Mouse (Mus musculus) mouse embryonic stem cell (cell line): ENCODE measurements around the gene Myh7b.

Source experiments
- in situ Hi-C, 2 experiments: fragments of 300-500 bp; cut with MboI; formaldehyde crosslinking; loops; 1 replicate in 1 of 2; 3 replicates in 1 of 2; pipeline ENCODE4 v1.14.3; 2019 to 2020; ENCODE audit warnings: low sequenced_read_pairs in 2 of 2, low pct_unique_long_range_greater_than_20kb in 1 of 2, mixed read lengths in 1 of 2; ENCODE audit not compliant: unreplicated experiment in 1 of 2

The Myh7b gene

GRCm38 (mm10) chr2:155610978-155611377, at the start of gene Myh7b:
Gene Myh7b, plus strand, starts transcription at chr2:155611212.
- in situ Hi-C loops: no loop called here

- in situ Hi-C loops: no loop called here
Observed at GRCm38 (mm10) chr2:155562209-155562608, 48.8 kb upstream of the Myh7b start.

- in situ Hi-C loops: no loop called here
Observed at GRCm38 (mm10) chr2:155562934-155563333, 48.1 kb upstream of the Myh7b start.

GRCm38 (mm10) chr2:155567751-155568150, 43.3 kb upstream of the Myh7b start:
- in situ Hi-C loops: no loop called here

- in situ Hi-C loops: no loop called here
Observed at GRCm38 (mm10) chr2:155569223-155569807, 41.7 kb upstream of the Myh7b start.

- in situ Hi-C loops: no loop called here
Observed at GRCm38 (mm10) chr2:155573001-155573400, 38.0 kb upstream of the Myh7b start.

- in situ Hi-C loops: no loop called here
Observed at GRCm38 (mm10) chr2:155573996-155574395, 37.0 kb upstream of the Myh7b start.

GRCm38 (mm10) chr2:155574700-155575099, 36.3 kb upstream of the Myh7b start:
- in situ Hi-C loops: no loop called here

- in situ Hi-C loops: no loop called here
Observed at GRCm38 (mm10) chr2:155576656-155577055, 34.4 kb upstream of the Myh7b start.

GRCm38 (mm10) chr2:155580331-155580730, 30.7 kb upstream of the Myh7b start:
- in situ Hi-C loops: no loop called here

GRCm38 (mm10) chr2:155582384-155582995, 28.5 kb upstream of the Myh7b start:
- in situ Hi-C loops: no loop called here

GRCm38 (mm10) chr2:155582996-155583395, 28.0 kb upstream of the Myh7b start:
- in situ Hi-C loops: no loop called here

- in situ Hi-C loops: no loop called here
Observed at GRCm38 (mm10) chr2:155583927-155584530, 27.0 kb upstream of the Myh7b start.

- in situ Hi-C loops: no loop called here
Observed at GRCm38 (mm10) chr2:155585082-155585481, 25.9 kb upstream of the Myh7b start.

- in situ Hi-C loops: no loop called here
Observed at GRCm38 (mm10) chr2:155585486-155585885, 25.5 kb upstream of the Myh7b start.

- in situ Hi-C loops: no loop called here
Observed at GRCm38 (mm10) chr2:155588136-155588535, 22.9 kb upstream of the Myh7b start.

GRCm38 (mm10) chr2:155589521-155589920, 21.5 kb upstream of the Myh7b start:
- in situ Hi-C loops: no loop called here

- in situ Hi-C loops: no loop called here
Observed at GRCm38 (mm10) chr2:155590876-155591275, 20.1 kb upstream of the Myh7b start.

- in situ Hi-C loops: no loop called here
Observed at GRCm38 (mm10) chr2:155591676-155592075, 19.3 kb upstream of the Myh7b start.
